Mouse (Mus musculus) natural killer cell, adult 2 months (primary cell): ENCODE measurements around the gene Dazap1.

Source experiments
- DNase-seq, 2 experiments: peaks; one replicate each; pipeline ENCODE4 v3.0.0; 2022; ENCODE audit warnings: low spot score in 2 of 2

Dazap1 gene

GRCm38 (mm10) chr10:80297526-80298133 lies 36.3 kb downstream of the Dazap1 start:
- no peak for DNase-seq

- DNase-seq: no peak
These were observed 37.4 kb downstream of the Dazap1 start for GRCm38 (mm10) chr10:80298571-80299281.

- no peak for DNase-seq
These were observed 38.0 kb downstream of the Dazap1 start for GRCm38 (mm10) chr10:80299301-80299700.

GRCm38 (mm10) chr10:80299824-80300223 lies 38.5 kb downstream of the Dazap1 start:
- DNase-seq: no peak

- no peak for DNase-seq
These were observed 39.4 kb downstream of the Dazap1 start for GRCm38 (mm10) chr10:80300672-80301181.

GRCm38 (mm10) chr10:80301256-80302081 lies 40.2 kb downstream of the Dazap1 start:
- no peak for DNase-seq

- DNase-seq: no peak
These were observed 40.7 kb downstream of the Dazap1 start for GRCm38 (mm10) chr10:80302082-80302355.

- no peak for DNase-seq
These were observed 41.2 kb downstream of the Dazap1 start for GRCm38 (mm10) chr10:80302471-80302881.

- DNase-seq: no peak
These were observed 43.2 kb downstream of the Dazap1 start for GRCm38 (mm10) chr10:80304458-80304857.

GRCm38 (mm10) chr10:80304862-80305261 lies 43.6 kb downstream of the Dazap1 start:
- DNase-seq: peak; percentile 53 to 75

- DNase-seq: no peak
These were observed 50.3 kb downstream of the Dazap1 start for GRCm38 (mm10) chr10:80311560-80311959.

GRCm38 (mm10) chr10:80312586-80313504 lies 51.6 kb downstream of the Dazap1 start:
- DNase-seq: no peak

GRCm38 (mm10) chr10:80313627-80314201 lies 52.4 kb downstream of the Dazap1 start:
- peak in 1 of 2 experiments; percentile 44 for DNase-seq

- no peak for DNase-seq
These were observed 53.3 kb downstream of the Dazap1 start for GRCm38 (mm10) chr10:80314494-80315001.

GRCm38 (mm10) chr10:80315315-80315714 lies 54.0 kb downstream of the Dazap1 start:
- no peak for DNase-seq

GRCm38 (mm10) chr10:80316359-80316781 lies 55.1 kb downstream of the Dazap1 start:
- DNase-seq: no peak

- no peak for DNase-seq
These were observed 55.7 kb downstream of the Dazap1 start for GRCm38 (mm10) chr10:80317011-80317410.

GRCm38 (mm10) chr10:80320340-80320760 lies 59.1 kb downstream of the Dazap1 start, which contains the start of gene 2310011J03Rik:
TSS of gene 2310011J03Rik (minus strand) at chr10:80320537.
- peak; percentile 84 to 88 for DNase-seq

GRCm38 (mm10) chr10:80321014-80321669 lies 59.9 kb downstream of the Dazap1 start:
- DNase-seq: no peak
